Mouse (Mus musculus): ENCODE measurements around the gene Spem1. TPM values are rescaled to one million over a fixed set of nuclear protein-coding genes. Genes with fewer than 3 reads are reported as not detected.

Spem1 gene
- polyA plus RNA-seq, 1 experiment = 0.55 TPM

- DNase-seq (ENCODE audit: low spot score) = no peak
These were observed 21.4 kb downstream of the Spem1 start for GRCm38 (mm10) chr11:69800392-69801197.

GRCm38 (mm10) chr11:69800138-69800391 lies 21.9 kb downstream of the Spem1 start:
- DNase-seq (ENCODE audit: low spot score) = no peak

GRCm38 (mm10) chr11:69799394-69800137 lies 22.4 kb downstream of the Spem1 start:
- DNase-seq (ENCODE audit: low spot score) = no peak

- DNase-seq (ENCODE audit: low spot score) = no peak
These were observed 24.1 kb downstream of the Spem1 start for GRCm38 (mm10) chr11:69797924-69798323.

GRCm38 (mm10) chr11:69795983-69796435 lies 26.0 kb downstream of the Spem1 start:
- no peak for DNase-seq (ENCODE audit: low spot score)

- peak; percentile 77 for DNase-seq (ENCODE audit: low spot score)
These were observed 26.6 kb downstream of the Spem1 start, which contains the start of gene Chrnb1 for GRCm38 (mm10) chr11:69795168-69795982. Gene Chrnb1 (minus strand): TSS chr11:69795943.

GRCm38 (mm10) chr11:69793429-69793828 lies 28.6 kb downstream of the Spem1 start:
- no peak for DNase-seq (ENCODE audit: low spot score)

GRCm38 (mm10) chr11:69791420-69791819 lies 30.6 kb downstream of the Spem1 start:
- DNase-seq (ENCODE audit: low spot score) = no peak

- no peak for DNase-seq (ENCODE audit: low spot score)
These were observed 32.5 kb downstream of the Spem1 start for GRCm38 (mm10) chr11:69789431-69789830.

- no peak for DNase-seq (ENCODE audit: low spot score)
These were observed 34.7 kb downstream of the Spem1 start for GRCm38 (mm10) chr11:69787306-69787705.

- DNase-seq (ENCODE audit: low spot score) = no peak
These were observed 37.1 kb downstream of the Spem1 start for GRCm38 (mm10) chr11:69784793-69785272.

- no peak for DNase-seq (ENCODE audit: low spot score)
These were observed 40.2 kb downstream of the Spem1 start for GRCm38 (mm10) chr11:69781828-69782227.

- DNase-seq (ENCODE audit: low spot score) = no peak
These were observed 43.0 kb downstream of the Spem1 start for GRCm38 (mm10) chr11:69778985-69779384.

GRCm38 (mm10) chr11:69778258-69778982 lies 43.6 kb downstream of the Spem1 start:
- DNase-seq (ENCODE audit: low spot score) = no peak

GRCm38 (mm10) chr11:69777504-69778257 lies 44.3 kb downstream of the Spem1 start:
- DNase-seq (ENCODE audit: low spot score) = no peak

- no peak for DNase-seq (ENCODE audit: low spot score)
These were observed 45.5 kb downstream of the Spem1 start for GRCm38 (mm10) chr11:69776488-69776887.

GRCm38 (mm10) chr11:69775716-69776115 lies 46.3 kb downstream of the Spem1 start:
- DNase-seq (ENCODE audit: low spot score) = no peak

- DNase-seq (ENCODE audit: low spot score) = no peak
These were observed 47.0 kb downstream of the Spem1 start for GRCm38 (mm10) chr11:69774961-69775360.
